Comparison of ENCODE assay signal across 9 mouse cellular contexts in genomic region chr7:131068191-131068590, GRCm38 (mm10). TPM values are rescaled to one million over a fixed set of nuclear protein-coding genes. Genes with fewer than 3 reads are reported as not detected.
DNase-seq lines count a peak whose midpoint lies in the region; ATAC-seq and TF ChIP-seq lines count a peak whose summit lies in the region.
"Not testable (repeated sequence)": the region's sequence is repeated elsewhere in the genome, so short reads cannot be mapped to it uniquely, and the experiment has no call there.
"Had no signal": no experiment of that assay in that cellular context is flagged by ENCODE, and none has a peak within 500 bp of the region (broad histone marks: within the 10 kb centered on the region; RNA-seq: fewer than 3 reads in every experiment).

No protein-coding gene starts in this region.

- not testable (repeated sequence) for H3K4me3 ChIP-seq in kidney, adult 2 months (ENCODE audit: insufficient read depth, low read depth, low read length); midbrain, embryonic 11.5 days (ENCODE audit: low read depth, low read length)

- not testable (repeated sequence) for H3K36me3 ChIP-seq in kidney, adult 2 months (ENCODE audit: control insufficient read depth, insufficient read depth, low read length); midbrain, embryonic 11.5 days (ENCODE audit: control insufficient read depth, insufficient read depth, low read length)

- H3K4me2 ChIP-seq in midbrain, embryonic 11.5 days = not testable (repeated sequence)

- H3K27ac ChIP-seq in kidney, adult 2 months (ENCODE audit: insufficient read depth, low read depth, low read length); midbrain, embryonic 11.5 days (ENCODE audit: low read depth, low read length): not testable (repeated sequence)

- not testable (repeated sequence) for H3K4me1 ChIP-seq in kidney, adult 2 months (ENCODE audit: control insufficient read depth, insufficient read depth, low read length); midbrain, embryonic 11.5 days (ENCODE audit: control insufficient read depth, insufficient read depth, low read length)

- not testable (repeated sequence) for H3K27me3 ChIP-seq in kidney, adult 2 months (replicated peaks; ENCODE audit: control insufficient read depth, insufficient read depth, low read length); midbrain, embryonic 11.5 days (ENCODE audit: control insufficient read depth, insufficient read depth, low read length)

- H3K9me3 ChIP-seq in midbrain, embryonic 11.5 days (ENCODE audit: control insufficient read depth, low read length) = not testable (repeated sequence)

- peak; percentile 17; the same call in 1 of the 2 replicates for TF ChIP-seq CTCF in kidney, adult 2 months (conservative IDR thresholded peaks at IDR 0.05; ENCODE audit: insufficient read depth, insufficient read length, low read depth, low read length)

- intact Hi-C loops in left cerebral cortex, postnatal 14 days (cut with DNase I) = not testable (repeated sequence)

- 0% methylated on average over 1 of the region's 1 CpGs for WGBS in kidney, adult 2 months
- 4% methylated on average over 1 of the region's 1 CpGs for WGBS in midbrain, embryonic 11.5 days

- ATAC-seq in midbrain, embryonic 11.5 days (ENCODE audit: low FRiP score) = not testable (repeated sequence)

- peak; percentile 33 to 44 for DNase-seq in adrenal gland, adult 18-20 months (ENCODE audit: low spot score in 2 of 2)
- DNase-seq in cerebellum, postnatal 14 days = peak; percentile 29 to 61
- DNase-seq in gastrocnemius, postnatal 10 days = peak; percentile 21
- DNase-seq in kidney, adult 2 months = not testable (repeated sequence)
- DNase-seq in left cerebral cortex, postnatal 14 days (ENCODE audit: low spot score in 2 of 2) = peak; percentile 9 to 41
- peak; percentile 86 for DNase-seq in midbrain, embryonic 11.5 days (ENCODE audit: low spot score, missing footprints)
- peak; percentile 60 for DNase-seq in testis, postnatal 10 days (ENCODE audit: low spot score)

- not testable (repeated sequence) for TF ChIP-seq POLR2A in kidney, adult 2 months (IDR thresholded peaks at IDR 0.05; ENCODE audit: low read depth, low read length)

- not testable (repeated sequence) for H3K9ac ChIP-seq in midbrain, embryonic 11.5 days (ENCODE audit: low read length)

RNA-seq across cellular contexts. Expression of gene Dmbt1, which starts 36.3 kb away (rescaled TPM):
- not detected for total RNA-seq in adrenal gland, adult 18-20 months (2021)
- total RNA-seq in gastrocnemius, postnatal 10 days (2021) = not detected
- 0.02 TPM in 1 of 2 replicates, not detected in the other for polyA plus RNA-seq in kidney, adult 2 months (2012; rRNA removed)
- not detected for total RNA-seq in left cerebral cortex, postnatal 14 days (2021)
- not detected in 2 replicates for polyA plus RNA-seq in midbrain, embryonic 11.5 days (2014; fragmentation: Nextera tagmentation; extraction: Ambion mirVana)
- polyA plus RNA-seq: hindbrain, embryonic 16.5 days; myocyte had no signal
